Mouse (Mus musculus) CH12F3 (cell line): ENCODE data around the gene Gpr107.

ENCODE experiments used
- in situ Hi-C: fragments of 300-500 bp; cut with MboI; formaldehyde crosslinking; loops from 2 replicates; pipeline ENCODE4 v1.14.3; 2020; ENCODE audit warnings: low sequenced_read_pairs

Gene Gpr107

DNA sequence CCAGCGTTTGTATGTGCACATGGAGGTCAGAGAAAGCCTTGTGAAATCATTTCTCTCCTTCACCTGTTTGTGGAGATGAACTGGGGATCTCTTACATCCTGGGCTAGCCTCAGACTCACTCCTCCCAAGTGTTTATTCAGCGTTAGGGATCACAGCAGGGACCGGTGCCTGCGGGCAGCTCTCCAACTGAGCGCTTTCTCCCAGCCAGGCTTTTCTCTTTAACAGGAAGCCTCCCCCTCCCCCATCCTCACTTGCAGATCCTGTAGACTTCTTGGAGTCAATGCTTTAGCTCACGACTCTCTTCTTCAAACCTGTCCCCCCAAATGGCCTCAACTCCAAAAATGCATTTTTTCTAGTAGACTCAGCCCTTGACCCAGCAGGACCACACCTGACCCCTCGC is 89.5 kb downstream of the Gpr107 start:
- in situ Hi-C loops = no loop called here

DNA sequence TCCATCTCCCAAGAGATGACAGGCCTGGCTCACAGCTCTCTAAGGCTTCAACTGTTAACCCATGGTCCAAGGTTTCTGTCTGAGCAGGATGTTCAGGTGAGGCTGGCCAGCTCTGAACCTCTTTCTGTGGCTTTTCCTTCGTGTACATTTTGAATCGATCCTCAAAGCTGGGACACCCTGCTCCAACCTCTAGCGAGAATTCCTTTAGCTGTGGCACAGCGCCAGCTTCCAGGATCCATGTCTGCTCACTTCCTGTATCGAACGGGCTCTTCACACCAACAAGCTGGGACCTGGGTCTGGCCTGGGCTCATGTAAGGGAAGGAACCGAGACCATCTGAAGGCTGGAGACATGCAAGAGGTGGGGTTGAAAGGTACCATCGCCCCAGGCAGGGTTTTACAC is 92.1 kb downstream of the Gpr107 start:
- in situ Hi-C loops = no loop called here

DNA sequence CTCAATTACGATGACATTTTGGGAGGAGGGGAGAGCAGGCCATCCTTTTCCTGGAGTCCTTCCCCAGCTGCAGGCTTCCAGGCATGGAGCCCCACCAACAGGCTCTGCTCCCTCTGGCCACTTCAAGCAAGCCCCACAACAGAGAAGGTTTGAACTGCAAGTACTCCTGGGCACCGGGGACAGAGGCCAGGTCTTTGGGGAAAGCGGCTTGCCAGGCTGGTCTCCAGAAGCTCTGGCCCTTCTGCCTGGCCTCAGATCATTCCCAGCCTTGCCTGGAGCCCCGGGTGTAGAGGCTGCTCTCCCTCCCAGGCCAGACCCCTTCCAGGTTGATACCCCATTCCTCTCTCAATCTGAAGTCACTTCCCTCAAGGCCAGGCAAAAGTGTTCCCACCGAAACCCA is 92.9 kb downstream of the Gpr107 start:
- in situ Hi-C loops = no loop called here

DNA sequence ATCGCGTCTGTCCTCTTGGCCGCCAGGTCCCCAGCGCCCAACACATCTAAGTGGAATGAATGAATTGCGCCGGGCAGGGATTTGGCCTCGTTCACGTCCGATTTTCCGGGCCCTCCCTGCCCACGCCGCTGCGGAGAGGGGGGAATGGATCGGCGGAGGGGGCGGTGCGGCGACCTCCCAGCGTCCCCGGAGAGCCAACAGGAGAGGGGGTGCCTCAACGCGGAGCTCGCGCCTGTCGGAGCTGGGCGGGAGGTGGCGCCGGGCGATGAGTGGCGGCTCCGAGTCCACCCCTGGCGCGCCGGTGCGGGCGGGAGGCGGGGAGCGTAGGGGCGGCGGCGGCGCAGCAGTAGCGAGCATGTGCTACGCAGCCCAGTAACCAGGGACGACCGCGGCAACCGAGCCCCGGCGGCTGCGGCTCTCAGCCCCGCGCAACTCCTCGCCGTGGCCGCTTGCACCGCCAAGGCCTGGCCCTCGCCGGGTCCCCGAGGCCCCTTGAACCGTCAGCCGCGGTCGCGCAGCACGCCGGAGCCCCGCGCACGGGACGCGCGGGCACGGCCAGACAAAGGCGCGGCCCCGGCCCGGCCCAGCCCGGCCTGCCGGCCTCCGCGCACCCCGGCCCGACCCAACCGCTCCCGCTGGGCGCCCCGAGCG is 93.5 kb downstream of the Gpr107 start, which contains the start of gene Ncs1:
Gene Ncs1, plus strand, starts transcription at position 333 of the 651 bp plus-strand sequence.
- in situ Hi-C loops = no loop called here

DNA sequence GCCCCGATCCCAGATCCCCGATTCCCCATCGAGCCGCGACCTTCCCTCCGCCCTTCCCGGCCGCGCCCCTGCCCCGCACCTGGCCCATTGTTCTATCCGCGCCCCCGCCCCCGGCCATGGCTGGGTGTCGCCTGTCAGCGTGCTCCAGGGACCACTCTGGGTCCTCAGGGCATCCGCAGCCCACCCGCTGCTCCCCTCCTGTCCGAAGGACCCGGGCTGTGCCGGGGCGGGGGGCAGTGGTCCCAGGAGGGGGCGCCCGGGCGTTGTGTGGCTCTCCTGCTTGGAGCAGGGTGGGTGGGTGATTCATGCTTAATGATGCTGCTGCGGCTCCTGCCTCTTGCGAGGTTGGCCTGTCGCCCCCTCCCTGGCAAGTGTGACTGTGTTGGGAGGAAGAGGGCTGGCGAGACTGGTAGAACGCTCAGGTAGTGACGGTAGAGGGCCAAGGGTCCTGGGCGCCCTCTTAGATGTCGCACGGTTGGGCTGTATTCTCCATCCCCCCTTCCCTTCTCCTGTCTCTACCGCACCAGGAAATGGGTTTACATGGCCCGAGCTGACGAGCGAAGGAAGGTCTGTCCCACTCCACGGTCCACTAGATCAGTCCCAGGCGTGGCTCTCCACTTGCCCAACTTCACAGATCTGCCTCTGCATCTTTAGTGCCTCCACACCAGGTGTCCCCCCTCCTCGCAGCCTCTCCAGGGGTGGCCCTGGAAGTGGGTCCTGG is 94.3 kb downstream of the Gpr107 start:
- in situ Hi-C loops = no loop called here

DNA sequence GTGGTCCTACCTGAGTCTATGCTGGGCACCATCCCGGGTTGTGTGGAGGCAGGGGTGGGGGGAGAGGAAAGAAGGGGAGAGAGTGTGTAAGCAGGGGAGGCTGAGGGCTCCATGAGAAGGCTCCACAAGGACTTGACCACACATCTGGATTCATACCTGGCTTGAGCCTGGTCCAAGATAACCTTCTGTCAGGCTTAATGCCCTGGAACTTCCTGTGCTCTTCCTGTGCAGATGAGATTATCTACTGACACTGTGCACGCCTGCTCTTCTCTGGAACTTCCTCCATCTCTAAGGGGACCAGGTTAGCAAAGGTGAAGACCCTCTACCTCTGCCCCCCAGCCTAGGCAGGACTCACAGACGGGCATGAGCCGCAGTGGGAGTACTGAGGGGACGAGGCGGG is 96.7 kb downstream of the Gpr107 start:
- in situ Hi-C loops = no loop called here

DNA sequence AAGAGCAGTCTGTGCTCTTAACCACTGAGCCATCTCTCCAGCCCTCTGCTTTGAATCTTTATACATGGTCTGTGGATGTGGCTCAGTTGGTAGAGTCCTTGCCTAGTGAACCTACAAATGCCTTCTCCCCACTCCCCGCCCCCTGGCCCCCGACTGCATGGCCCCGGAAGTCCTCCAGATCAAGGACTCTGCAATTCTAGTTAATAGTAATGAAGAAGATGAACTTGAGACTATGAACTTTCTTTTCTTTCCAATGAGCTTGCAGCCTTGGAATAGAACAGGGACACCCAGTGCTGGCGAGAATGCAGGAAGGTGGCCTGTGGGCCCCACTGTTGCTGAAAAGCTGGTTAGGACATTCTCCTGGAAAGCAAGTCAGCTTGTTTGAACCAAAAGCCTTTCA is 100.1 kb downstream of the Gpr107 start:
- in situ Hi-C loops = no loop called here

DNA sequence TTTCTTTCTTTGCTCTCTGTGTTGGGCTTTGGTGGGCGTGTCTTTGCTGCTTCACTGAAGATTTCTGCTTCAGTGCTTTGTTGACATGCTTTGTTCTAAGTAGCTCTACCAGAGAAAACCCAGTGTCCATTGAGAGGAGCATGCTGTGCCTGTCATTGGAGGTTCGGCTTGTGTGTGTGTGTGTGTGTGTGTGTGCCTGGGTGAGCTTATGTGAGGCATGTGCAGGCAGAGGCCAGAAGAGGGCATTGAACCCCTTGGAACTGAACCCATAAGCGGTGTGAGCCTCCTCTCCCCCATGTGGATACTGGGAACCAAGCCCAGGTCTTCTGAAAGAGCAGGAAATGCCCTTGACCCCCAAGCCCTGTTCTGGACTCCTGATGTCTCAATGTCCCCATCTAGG is 101.3 kb downstream of the Gpr107 start:
- in situ Hi-C loops = no loop called here

DNA sequence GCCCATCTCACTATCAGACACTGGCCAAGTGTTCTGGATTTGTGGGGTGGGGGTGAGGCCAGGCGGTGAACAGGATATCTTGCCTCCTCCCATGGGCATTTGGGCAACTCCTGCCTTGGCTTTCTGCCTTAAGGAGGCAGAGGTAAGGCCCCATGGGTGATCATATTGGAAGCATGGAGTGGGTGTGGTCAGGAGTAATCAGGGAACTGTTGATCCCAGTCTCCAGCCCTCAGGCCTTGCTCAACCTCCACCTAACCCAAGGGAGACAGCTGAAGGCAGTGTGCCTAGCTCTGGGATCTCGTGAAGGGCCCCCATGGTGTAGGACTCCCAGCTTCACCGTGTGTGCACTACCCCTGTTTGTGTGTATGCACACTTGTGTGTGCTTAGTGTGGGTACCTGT is 102.7 kb downstream of the Gpr107 start:
- in situ Hi-C loops = no loop called here

DNA sequence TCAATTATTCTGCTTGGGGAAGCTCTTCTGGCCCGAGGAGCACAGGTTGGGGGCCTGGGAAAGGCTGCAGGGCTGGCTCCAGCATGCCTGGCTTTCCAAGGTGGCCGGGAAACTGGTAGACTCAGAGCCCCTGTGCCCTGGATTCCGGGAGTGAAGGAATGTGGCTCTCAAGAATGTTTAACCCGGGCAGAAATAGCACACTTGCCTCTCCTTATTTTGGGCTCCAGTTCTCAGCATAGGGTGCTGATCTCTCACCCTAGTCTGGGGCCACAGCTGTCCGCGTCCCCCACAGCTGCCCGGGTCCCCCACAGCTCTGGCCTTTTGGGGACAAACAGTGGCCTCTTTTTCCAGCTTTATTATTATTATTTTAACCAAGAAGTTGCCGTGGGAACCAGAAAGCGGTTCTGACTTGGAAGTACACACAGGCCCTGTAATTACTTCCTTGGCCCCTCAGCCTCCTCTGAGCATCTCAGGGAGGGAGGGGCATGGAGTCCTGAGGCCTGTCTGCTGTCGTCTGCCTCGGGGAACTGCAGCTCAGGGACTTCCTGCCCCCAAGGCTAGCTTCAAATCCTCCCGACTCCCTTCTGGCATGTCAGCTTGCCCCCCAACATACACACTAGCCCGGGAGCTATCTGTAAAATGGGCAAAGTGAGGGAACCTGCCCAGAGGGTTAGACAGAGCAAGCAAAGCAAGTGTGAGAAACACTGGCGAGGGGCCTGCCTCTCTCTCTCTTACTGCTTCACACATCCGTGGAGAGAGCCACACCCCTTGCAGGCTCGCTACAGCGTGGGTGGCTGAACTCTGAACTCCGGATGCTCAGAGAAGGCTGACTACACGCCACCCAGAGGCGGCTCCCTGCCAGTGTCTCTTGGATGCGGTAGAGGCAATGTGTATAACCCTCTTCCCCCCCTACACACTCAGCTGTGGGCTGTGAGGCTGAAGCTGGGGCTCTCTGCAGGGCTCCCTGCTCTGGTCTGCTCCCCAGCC is 104.1 kb downstream of the Gpr107 start:
- in situ Hi-C loops = no loop called here

DNA sequence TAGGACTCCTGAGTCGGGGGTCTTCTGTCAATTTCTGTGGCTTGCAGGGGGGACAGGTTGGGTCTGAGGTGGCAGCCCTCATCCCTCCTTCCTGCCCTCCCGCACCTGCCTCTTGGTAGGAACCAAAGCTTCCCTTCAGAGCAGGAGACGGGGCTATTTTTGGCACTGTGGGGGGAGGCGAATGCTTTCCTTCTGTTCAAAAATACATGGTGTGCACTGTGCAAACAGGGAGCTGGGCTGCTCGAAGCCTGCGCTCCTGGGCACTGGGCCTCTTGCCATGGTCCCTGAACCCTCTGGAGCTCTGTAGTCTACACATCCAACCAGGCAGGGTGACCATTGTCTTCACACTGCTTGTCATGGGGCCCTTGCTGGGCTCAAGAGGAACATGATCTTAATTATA is 105.0 kb downstream of the Gpr107 start:
- in situ Hi-C loops = no loop called here

DNA sequence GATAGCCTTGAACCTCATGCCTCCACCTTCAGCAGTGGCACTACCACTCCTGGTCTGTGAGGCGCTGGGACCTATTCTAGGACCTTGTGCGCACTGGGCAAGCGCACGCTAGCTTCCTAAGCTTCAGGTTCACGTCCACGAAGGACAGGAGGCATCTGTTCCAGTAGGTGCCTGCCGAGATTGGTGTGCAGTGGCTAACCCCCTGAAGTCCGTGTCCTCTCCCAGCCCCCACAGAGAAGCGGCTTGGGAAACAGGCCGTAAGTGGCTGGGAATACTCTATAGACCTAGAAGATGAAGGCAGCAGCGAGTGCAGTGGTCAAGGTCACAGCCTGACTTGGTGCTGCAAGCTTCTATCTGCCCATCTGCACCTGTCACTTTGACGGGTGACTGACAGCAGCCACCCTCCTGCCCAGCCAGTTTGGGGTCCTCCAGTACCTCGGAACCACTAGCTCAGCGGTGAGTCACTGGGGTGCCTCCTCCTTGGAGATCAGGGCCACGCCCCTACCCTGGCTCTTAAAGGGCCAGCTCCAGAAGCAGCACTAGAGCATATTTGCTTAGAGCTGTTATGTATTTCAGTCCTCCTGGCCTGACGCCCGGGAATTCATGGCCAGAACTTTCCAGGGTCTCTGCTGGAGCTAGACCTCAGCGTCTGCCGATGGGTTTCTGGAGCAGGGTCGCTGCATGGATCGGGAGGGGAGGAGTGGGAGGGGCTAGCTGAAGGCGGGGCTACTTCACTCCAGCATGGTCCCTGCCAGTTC is 106.7 kb downstream of the Gpr107 start:
- in situ Hi-C loops = no loop called here

DNA sequence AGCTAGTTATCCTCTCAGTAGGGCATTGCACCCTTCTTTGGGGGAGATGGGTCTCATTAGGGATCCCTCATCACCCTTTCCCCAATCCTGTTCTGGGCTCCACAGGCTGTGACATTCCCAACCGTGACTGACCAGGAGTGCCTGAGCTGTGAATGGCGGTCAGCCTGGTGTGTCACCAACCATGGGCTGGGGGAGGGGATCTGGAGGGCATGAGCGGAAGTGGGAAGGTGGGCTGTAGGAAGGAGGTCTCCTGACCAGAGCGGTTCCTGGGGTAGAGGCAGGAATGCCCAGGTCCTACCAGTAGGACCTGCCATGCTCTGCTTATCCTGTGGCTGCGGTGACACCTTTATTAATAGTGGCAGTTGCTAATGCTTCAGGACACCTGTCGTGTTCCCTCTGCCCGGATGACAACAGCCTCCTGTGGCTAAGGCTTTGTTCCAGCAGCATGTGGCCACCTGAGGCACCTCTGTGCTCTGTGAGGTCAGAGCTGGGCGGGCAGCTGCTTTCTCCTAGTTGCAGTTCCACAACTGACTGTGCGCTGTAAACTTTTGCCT is 107.3 kb downstream of the Gpr107 start:
- in situ Hi-C loops = no loop called here

DNA sequence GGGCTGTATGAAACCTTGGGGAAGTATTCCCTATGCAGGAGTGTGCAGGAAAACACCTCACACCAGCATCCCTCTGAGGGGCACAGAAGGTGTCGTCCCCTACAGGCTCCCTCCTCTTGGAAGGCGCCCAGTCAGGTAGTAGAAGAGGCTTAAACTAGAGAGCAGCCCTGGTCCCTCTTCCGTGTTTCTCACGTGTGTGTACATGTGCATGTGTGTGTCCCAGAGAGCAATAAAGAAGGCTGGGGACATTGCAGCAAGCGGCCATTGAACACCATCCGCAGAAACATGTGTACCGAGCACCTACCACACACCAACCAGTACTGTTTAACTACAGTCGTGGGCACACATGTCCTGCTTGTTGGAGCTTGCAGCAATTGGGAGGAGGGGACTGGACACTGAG is 108.4 kb downstream of the Gpr107 start:
- in situ Hi-C loops = no loop called here

DNA sequence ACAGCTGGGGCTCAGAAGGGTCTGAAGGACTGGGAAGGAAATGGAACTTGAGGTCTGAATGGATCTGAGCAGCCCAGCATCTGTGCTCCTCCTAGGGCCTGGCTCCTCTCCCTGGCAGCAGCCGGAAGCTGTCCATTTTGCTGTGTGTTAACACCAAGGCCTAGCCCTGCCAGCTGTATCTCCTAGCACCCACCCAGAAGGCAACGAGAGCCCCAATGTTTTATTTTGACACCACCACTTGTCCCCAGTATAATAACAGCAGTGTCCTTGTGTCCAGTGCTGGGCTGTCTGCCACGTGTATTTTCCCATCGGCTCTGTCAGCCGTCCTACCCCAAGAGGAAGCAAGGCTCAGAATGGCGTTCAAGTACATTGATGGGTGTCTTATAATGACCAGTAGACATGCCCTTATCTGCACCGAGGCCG is 110.9 kb downstream of the Gpr107 start:
- in situ Hi-C loops = no loop called here

DNA sequence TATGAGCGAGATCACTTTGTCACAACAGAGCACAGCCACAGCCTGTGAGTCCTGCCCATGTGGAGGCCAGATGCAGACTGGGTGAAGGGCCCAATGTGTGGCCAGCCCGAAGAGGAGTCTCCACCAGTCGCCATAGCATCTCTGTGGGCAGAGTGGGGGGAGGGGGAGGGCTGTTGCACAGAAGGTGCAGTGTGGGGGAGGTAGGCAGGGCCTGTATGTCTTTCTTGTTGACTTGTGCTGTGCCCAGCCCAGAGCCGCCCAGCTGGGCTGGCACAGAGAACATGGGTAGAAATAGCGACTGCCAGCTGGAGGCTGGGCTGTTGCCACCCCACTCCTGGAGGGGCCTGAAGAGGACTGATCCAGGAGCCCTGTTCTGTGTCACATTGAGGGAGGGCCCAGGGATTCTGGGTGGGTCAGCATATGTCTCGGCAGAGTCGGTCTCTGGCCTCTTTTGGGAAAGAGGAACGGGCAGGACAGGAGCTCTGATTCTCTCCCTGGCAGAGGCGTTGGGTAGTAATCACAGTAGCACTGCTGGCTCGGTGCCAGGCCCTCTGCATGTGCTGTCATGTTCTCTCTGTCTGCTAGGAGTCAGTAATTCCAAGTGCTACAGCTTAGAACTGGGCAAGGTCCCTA is 111.7 kb downstream of the Gpr107 start:
- in situ Hi-C loops = no loop called here

DNA sequence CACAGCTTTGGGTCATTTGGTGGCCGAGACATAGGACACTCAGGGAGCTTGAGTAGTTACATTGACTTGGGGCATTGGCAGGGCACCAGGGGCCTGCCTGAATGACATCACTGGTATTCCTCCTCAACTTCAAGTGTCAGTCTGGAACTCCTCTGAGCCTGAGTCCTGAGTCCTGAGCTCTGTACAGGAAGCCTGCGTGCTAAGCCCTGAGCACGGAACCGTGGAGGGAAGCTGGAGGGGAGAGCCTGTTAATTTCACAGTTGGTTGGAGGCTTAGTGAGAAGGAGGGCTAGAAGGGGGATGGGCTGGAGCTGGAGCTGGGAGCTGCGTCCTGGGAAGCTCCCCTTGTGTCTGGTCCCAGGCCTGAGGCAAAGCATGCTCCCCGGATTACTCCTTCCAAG is 115.3 kb downstream of the Gpr107 start:
- in situ Hi-C loops = no loop called here
